Mouse (Mus musculus) CH12.LX (cell line): Measurements from ENCODE around the gene Hormad1. TPM values are rescaled to one million over a fixed set of nuclear protein-coding genes. Genes with fewer than 3 reads are reported as not detected.

Source experiments
- DNase-seq: peaks from one replicate; pipeline ENCODE4 v3.0.0-alpha.2; 2013; ENCODE audit errors: extremely low read depth
- H3K27ac ChIP-seq: 2 replicates; pipeline ENCODE4 v1.5.1; 2012; ENCODE audit warnings: low read depth, mild to moderate bottlenecking, control low read depth, moderate library complexity; ENCODE audit not compliant: insufficient read depth
- H3K27me3 ChIP-seq: replicated peaks from 2 replicates; pipeline ENCODE3; 2012; ENCODE audit warnings: inconsistent platforms
- H3K36me3 ChIP-seq, 2 experiments: replicated peaks in 1 of 2; 2 replicates each; pipeline versions ENCODE3 to v1.6.1; 2012; ENCODE audit warnings: inconsistent platforms in 1 of 2, low read length in 1 of 2, mild to moderate bottlenecking in 1 of 2, mixed read lengths in 1 of 2, moderate library complexity in 1 of 2; ENCODE audit not compliant: control insufficient read depth in 1 of 2, insufficient read depth in 1 of 2
- H3K4me1 ChIP-seq, 2 experiments: 2 replicates each; pipeline ENCODE4 v1.6.1; 2012; ENCODE audit warnings: inconsistent platforms in 1 of 2, moderate library complexity in 1 of 2; ENCODE audit not compliant: insufficient read depth in 2 of 2, control insufficient read depth in 1 of 2
- H3K4me2 ChIP-seq: 2 replicates; pipeline ENCODE4 v1.6.1; 2012; ENCODE audit warnings: low read depth, mild to moderate bottlenecking, control low read depth; ENCODE audit not compliant: poor library complexity, insufficient read depth, severe bottlenecking
- H3K4me3 ChIP-seq, 3 experiments: fragments of 150-350 bp in 1 of 3; sonication (generic) in 1 of 3; replicated peaks in 1 of 3; 2 replicates each; pipeline versions ENCODE3 to v1.5.1; 2011 to 2012; ENCODE audit warnings: low read depth in 2 of 3, low read length in 2 of 3, mild to moderate bottlenecking in 2 of 3, moderate library complexity in 2 of 3, control low read depth in 1 of 3, improper control_type of control experiment in 1 of 3, inconsistent platforms in 1 of 3, mixed read lengths in 1 of 3; ENCODE audit not compliant: poor library complexity in 1 of 3
- H3K79me2 ChIP-seq: replicated peaks from 2 replicates; pipeline ENCODE4 v1.6.1; 2012; ENCODE audit warnings: mild to moderate bottlenecking, moderate library complexity; ENCODE audit not compliant: control insufficient read depth, poor library complexity, insufficient read depth, severe bottlenecking; ENCODE audit errors: extremely low read depth
- H3K9ac ChIP-seq: 2 replicates; pipeline ENCODE4 v1.6.1; 2012; ENCODE audit warnings: low read depth, mild to moderate bottlenecking, control low read depth, moderate library complexity; ENCODE audit not compliant: insufficient read depth
- H3K9me3 ChIP-seq: replicated peaks from 2 replicates; pipeline ENCODE3; 2012; ENCODE audit warnings: low read length, inconsistent platforms, mixed read lengths
- CTCF ChIP-seq, 2 experiments: IDR thresholded peaks in 1 of 2; conservative IDR thresholded peaks in 1 of 2; 2 replicates each; pipeline ENCODE4 v1.5.1; 2011 to 2012; ENCODE audit warnings: low read depth in 2 of 2, low read length in 2 of 2, improper control_type of control experiment in 1 of 2, inconsistent platforms in 1 of 2, mild to moderate bottlenecking in 1 of 2, moderate library complexity in 1 of 2
- E2F4 ChIP-seq: IDR thresholded peaks from 2 replicates; pipeline ENCODE4 v1.6.1; 2011; ENCODE audit warnings: low read depth, low read length, improper control_type of control experiment; ENCODE audit not compliant: insufficient replicate concordance
- ELF1 ChIP-seq: IDR thresholded peaks from 2 replicates; pipeline ENCODE4 v1.6.1; 2014; ENCODE audit warnings: low read depth, mild to moderate bottlenecking, inconsistent platforms, low read length, improper control_type of control experiment
- EP300 ChIP-seq: IDR thresholded peaks from 2 replicates; pipeline ENCODE4 v1.6.1; 2011; ENCODE audit warnings: low read length, improper control_type of control experiment
- IRF4 ChIP-seq: IDR thresholded peaks from 2 replicates; pipeline ENCODE4 v1.6.1; 2014; ENCODE audit warnings: low read depth, mild to moderate bottlenecking, inconsistent platforms, low read length, improper control_type of control experiment
- MAX ChIP-seq: IDR thresholded peaks from 2 replicates; pipeline ENCODE4 v1.6.1; 2011; ENCODE audit warnings: low read length, improper control_type of control experiment
- SIN3A ChIP-seq: IDR thresholded peaks from 2 replicates; pipeline ENCODE4 v1.6.1; 2012; ENCODE audit warnings: low read length, improper control_type of control experiment, inconsistent platforms
- TBP ChIP-seq: conservative IDR thresholded peaks from 2 replicates; pipeline ENCODE4 v1.6.1; 2011; ENCODE audit warnings: low read depth, low read length, improper control_type of control experiment
- ZKSCAN1 ChIP-seq: IDR thresholded peaks from 2 replicates; pipeline ENCODE4 v1.6.1; 2012; ENCODE audit warnings: low read depth, inconsistent platforms, low read length, improper control_type of control experiment, borderline replicate concordance
- ZMIZ1 ChIP-seq: IDR thresholded peaks from 2 replicates; pipeline ENCODE4 v1.6.1; 2012; ENCODE audit warnings: low read depth, mild to moderate bottlenecking, inconsistent platforms, low read length, improper control_type of control experiment
- dilution Hi-C: fragments of 300-500 bp; cut with MboI; formaldehyde crosslinking; loops from 2 replicates; pipeline ENCODE4 v1.14.3; 2020; ENCODE audit warnings: low sequenced_read_pairs; ENCODE audit not compliant: extremely low pct_unique_long_range_greater_than_20kb, extremely low pct_ligation_motif_present
- in situ Hi-C: fragments of 300-500 bp; cut with MboI; formaldehyde crosslinking; loops from 3 replicates; pipeline ENCODE4 v1.14.3; 2019; ENCODE audit warnings: low sequenced_read_pairs, low pct_ligation_motif_present, low pct_unique_long_range_greater_than_20kb, mixed read lengths
- polyA plus RNA-seq: library from polyadenylated mRNA; unstranded; fragments of >175 nt; gene quantifications from 2 replicates; pipeline ENCODE4 v1.2.1, GENCODE M21; 2012; ENCODE audit warnings: low read depth; ENCODE audit not compliant: insufficient read length
- total RNA-seq, 2 experiments: library from RNA; depleted of rRNA; stranded (reverse); fragments of 300-350 nt in 1 of 2; fragments of >200 nt in 1 of 2; gene quantifications; 2 replicates each; pipeline ENCODE4 v1.2.3; 2012 to 2014

Gene Hormad1
- total and polyA plus RNA-seq, 3 experiments: not detected

- TF ChIP-seq ELF1 (no peak), IRF4 (no peak), SIN3A (no peak), TBP (no peak), CTCF (conservative IDR thresholded peaks at IDR 0.05 in 1 of 2, IDR thresholded peaks at IDR 0.05 in 1 of 2; ENCODE audit: low read depth in 2 of 2, low read length in 2 of 2) (peak in 1 of 2 experiments; percentile 14; a peak in 1 of 4 replicates)
- TF ChIP-seq, all 38 proteins: peak for 1
- Histone ChIP-seq H3K4me3 (no peak overlapping the region), H3K27me3 (no peaks in the 10 kb centered on the region), H3K4me1 (peaks cover 1 to 26% of the 10 kb centered on the region in 2 experiments; a peak in 3 of 4 replicates), H3K79me2 (no peaks in the 10 kb centered on the region), H3K9ac (no peak overlapping the region), H3K4me2 (no peak overlapping the region), H3K9me3 (peaks cover 12% of the 10 kb centered on the region), H3K27ac (no peak overlapping the region), H3K36me3 (peaks cover 36 to 79% of the 10 kb centered on the region in 2 experiments)
- in situ Hi-C loops: no loop called here
- no peak for DNase-seq
- dilution Hi-C loops: no loop called here
These were observed 24.6 kb upstream of the Hormad1 start for GRCm38 (mm10) chr3:95534927-95535326.

DNA sequence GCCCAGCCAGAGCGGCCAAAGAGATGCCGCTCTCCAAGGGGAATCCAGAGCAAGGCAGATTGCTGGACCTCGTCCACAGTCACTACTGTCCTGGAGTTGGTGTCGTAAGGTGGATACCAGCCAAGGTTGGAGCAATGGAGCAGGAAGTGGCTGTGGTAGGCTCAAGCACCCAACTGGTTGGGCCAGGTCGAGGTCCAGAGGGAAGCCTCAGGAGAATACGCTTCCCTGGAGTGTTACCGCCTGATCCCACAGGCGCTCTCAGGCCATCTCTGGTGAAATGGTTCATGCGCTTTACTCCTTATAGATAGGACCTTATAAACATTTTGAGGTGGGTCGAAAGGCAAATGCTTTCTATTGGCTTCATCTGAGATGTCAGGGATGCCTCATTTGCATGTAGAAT, 20.5 kb upstream of the Hormad1 start:
- in situ Hi-C loops: no loop called here
- dilution Hi-C loops: no loop called here
- no peaks in the 10 kb centered on the region for H3K27me3 ChIP-seq

GRCm38 (mm10) chr3:95539837-95540236, 19.6 kb upstream of the Hormad1 start:
- peaks cover 6% of the 10 kb centered on the region for H3K9me3 ChIP-seq
- H3K36me3 ChIP-seq: peaks cover 30 to 70% of the 10 kb centered on the region in 2 experiments
- DNase-seq: no peak
- H3K9ac ChIP-seq: no peak overlapping the region
- H3K79me2 ChIP-seq: no peaks in the 10 kb centered on the region
- no peak overlapping the region for H3K4me2 ChIP-seq
- dilution Hi-C loops: no loop called here
- in situ Hi-C loops: no loop called here
- no peaks in the 10 kb centered on the region for H3K27me3 ChIP-seq
- no peak overlapping the region for H3K27ac ChIP-seq
- no peak overlapping the region for H3K4me3 ChIP-seq
- H3K4me1 ChIP-seq: peaks cover 10 to 37% of the 10 kb centered on the region in 2 experiments; a peak in 3 of 4 replicates
- no peak for TF ChIP-seq E2F4
- no peak for TF ChIP-seq ZMIZ1
- no peak for TF ChIP-seq ZKSCAN1
- no peak for TF ChIP-seq MAX
- no peak for TF ChIP-seq ELF1

More for the DNA sequence above, 20.5 kb upstream of the Hormad1 start:
- Histone ChIP-seq H3K4me2 (no peak overlapping the region), H3K4me3 (no peak overlapping the region), H3K27ac (no peak overlapping the region), H3K9ac (no peak overlapping the region), H3K36me3 (peaks cover 27 to 68% of the 10 kb centered on the region in 2 experiments), H3K4me1 (peaks cover 10 to 37% of the 10 kb centered on the region in 2 experiments; a peak in 3 of 4 replicates), H3K9me3 (peaks cover 12% of the 10 kb centered on the region), H3K79me2 (no peaks in the 10 kb centered on the region)
- DNase-seq: no peak
- TF ChIP-seq SIN3A: no peak
- TF ChIP-seq EP300: no peak
- TF ChIP-seq, all 38 proteins: peak for 0
